Mouse (Mus musculus): ENCODE results near the gene Greb1. TPM values are rescaled to one million over a fixed set of nuclear protein-coding genes. Genes with fewer than 3 reads are reported as not detected.

Gene Greb1
- polyA plus RNA-seq, 1 experiment from 2014 or later, result 3.1 TPM

DNA sequence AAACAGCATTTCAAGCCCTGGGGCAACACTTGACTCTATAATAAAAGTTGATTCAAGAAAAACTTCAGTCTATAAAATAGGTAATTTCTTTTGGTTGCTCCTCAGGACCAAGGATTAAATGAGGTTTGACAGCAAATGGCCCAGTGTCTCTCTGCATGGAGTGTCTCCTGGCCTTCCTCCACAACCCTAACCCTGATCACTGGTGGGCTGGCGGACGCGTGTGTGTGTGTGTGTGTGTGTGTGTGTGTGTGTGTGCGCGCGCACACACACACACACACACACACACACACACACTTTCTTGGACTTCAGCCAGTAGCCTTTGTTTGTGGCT lies 793 bp downstream of the Greb1 start:
- ATAC-seq (replicated peaks; ENCODE audit: insufficient number of reproducible peaks, low FRiP score, low TSS enrichment), result no peak
- Histone ChIP-seq H3K9me3 (replicated peaks; ENCODE audit: control insufficient read depth, low read length) (no peaks in the 10 kb centered on the region), H3K4me2 (peak overlapping the region; percentile 85), H3K9ac (ENCODE audit: low read depth, low read length) (peak overlapping the region; percentile 78), H3K4me1 (ENCODE audit: control insufficient read depth, insufficient read depth, low read length) (no peaks in the 10 kb centered on the region; the same call in 1 of the 2 replicates), H3K27me3 (ENCODE audit: control insufficient read depth, insufficient read depth, low read length) (no peaks in the 10 kb centered on the region), H3K36me3 (ENCODE audit: control insufficient read depth, insufficient read depth, low read length) (no peaks in the 10 kb centered on the region), H3K4me3 (ENCODE audit: low read depth, low read length) (peak overlapping the region; percentile 70), H3K27ac (ENCODE audit: low read depth, low read length) (no peak overlapping the region)
- WGBS (ENCODE audit: insufficient replicate concordance), result 10% methylated on average over 6 of the region's 6 CpGs

DNA sequence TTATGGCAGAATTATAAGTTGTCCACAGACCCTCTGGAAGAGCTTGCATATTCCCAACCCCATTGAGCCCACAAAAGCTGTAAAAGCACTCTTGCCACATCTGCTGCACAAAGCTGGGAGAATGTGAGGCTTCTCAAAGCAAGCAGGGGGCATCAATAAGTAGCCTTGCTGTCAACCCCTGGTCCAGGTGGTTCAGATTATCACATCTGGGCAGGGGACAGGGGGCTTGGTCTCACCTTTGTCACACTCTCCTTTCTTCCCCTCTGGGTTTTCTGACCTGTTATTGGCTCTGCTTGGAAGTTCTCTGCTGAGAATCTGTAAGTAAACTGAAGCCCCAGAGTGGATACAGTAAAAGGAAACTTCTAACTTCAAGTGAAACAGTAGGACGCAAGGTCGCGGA lies 1.8 kb downstream of the Greb1 start:
- Histone ChIP-seq H3K9ac (ENCODE audit: low read depth, low read length) (no peak overlapping the region), H3K27me3 (ENCODE audit: control insufficient read depth, insufficient read depth, low read length) (no peaks in the 10 kb centered on the region), H3K4me3 (ENCODE audit: low read depth, low read length) (no peak overlapping the region), H3K9me3 (replicated peaks; ENCODE audit: control insufficient read depth, low read length) (no peaks in the 10 kb centered on the region), H3K4me2 (no peak overlapping the region), H3K36me3 (ENCODE audit: control insufficient read depth, insufficient read depth, low read length) (no peaks in the 10 kb centered on the region), H3K27ac (ENCODE audit: low read depth, low read length) (no peak overlapping the region), H3K4me1 (ENCODE audit: control insufficient read depth, insufficient read depth, low read length) (no peaks in the 10 kb centered on the region; the same call in 1 of the 2 replicates)
- 50% methylated on average over 3 of the region's 3 CpGs for WGBS (ENCODE audit: insufficient replicate concordance)
- no peak for ATAC-seq (replicated peaks; ENCODE audit: insufficient number of reproducible peaks, low FRiP score, low TSS enrichment)

DNA sequence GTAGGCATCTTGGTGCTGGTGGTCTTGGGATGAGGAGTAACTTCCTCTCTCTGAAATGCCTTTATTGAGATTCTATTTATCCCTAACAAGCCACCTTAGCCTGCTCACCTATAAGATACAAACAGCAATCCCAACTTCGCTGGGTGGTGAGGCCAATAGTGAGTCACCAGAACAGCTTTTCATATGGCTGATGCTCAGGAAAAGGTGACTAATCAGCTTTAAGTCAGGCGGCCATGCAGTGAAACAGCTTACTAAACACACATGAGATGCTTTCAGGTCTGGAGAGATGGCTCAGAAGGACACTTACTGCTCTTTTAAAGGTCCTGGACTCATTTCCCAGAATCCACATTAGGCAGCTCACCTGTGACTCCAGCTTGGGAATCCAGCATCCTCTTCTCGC lies 4.9 kb downstream of the Greb1 start:
- no peaks in the 10 kb centered on the region for H3K36me3 ChIP-seq (ENCODE audit: control insufficient read depth, insufficient read depth, low read length)
- H3K9me3 ChIP-seq (replicated peaks; ENCODE audit: control insufficient read depth, low read length), result no peaks in the 10 kb centered on the region
- 84% methylated on average over 3 of the region's 3 CpGs for WGBS (ENCODE audit: insufficient replicate concordance)
- H3K27me3 ChIP-seq (ENCODE audit: control insufficient read depth, insufficient read depth, low read length), result no peaks in the 10 kb centered on the region
- no peak overlapping the region for H3K4me3 ChIP-seq (ENCODE audit: low read depth, low read length)
- H3K27ac ChIP-seq (ENCODE audit: low read depth, low read length), result no peak overlapping the region
- ATAC-seq (replicated peaks; ENCODE audit: insufficient number of reproducible peaks, low FRiP score, low TSS enrichment), result no peak
- no peaks in the 10 kb centered on the region; the same call in 1 of the 2 replicates for H3K4me1 ChIP-seq (ENCODE audit: control insufficient read depth, insufficient read depth, low read length)
- no peak overlapping the region for H3K9ac ChIP-seq (ENCODE audit: low read depth, low read length)
- no peak overlapping the region for H3K4me2 ChIP-seq

DNA sequence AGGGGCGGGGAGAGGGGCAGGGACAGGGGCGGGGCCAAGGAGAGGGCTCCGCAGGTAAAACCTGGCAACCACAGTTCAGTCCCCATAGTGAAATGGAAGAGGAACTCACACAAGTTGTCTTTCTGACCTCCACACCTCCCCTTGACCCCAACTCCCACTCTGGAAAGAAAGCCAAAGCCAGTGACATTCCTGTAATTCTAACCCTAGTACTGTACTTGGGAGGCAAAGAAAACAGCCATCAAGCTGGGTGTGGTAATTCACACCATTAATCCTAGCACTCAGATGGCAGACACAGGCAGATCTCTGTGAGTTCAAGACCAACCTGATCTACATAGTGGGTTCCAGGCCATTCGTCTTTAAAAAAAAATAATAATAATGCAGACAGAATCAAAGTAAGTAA lies 7.3 kb downstream of the Greb1 start:
- Histone ChIP-seq H3K4me2 (no peak overlapping the region), H3K36me3 (ENCODE audit: control insufficient read depth, insufficient read depth, low read length) (no peaks in the 10 kb centered on the region), H3K4me3 (ENCODE audit: low read depth, low read length) (no peak overlapping the region), H3K27me3 (ENCODE audit: control insufficient read depth, insufficient read depth, low read length) (no peaks in the 10 kb centered on the region), H3K9me3 (replicated peaks; ENCODE audit: control insufficient read depth, low read length) (no peaks in the 10 kb centered on the region), H3K4me1 (ENCODE audit: control insufficient read depth, insufficient read depth, low read length) (peaks cover 7% of the 10 kb centered on the region; the same call in 1 of the 2 replicates), H3K27ac (ENCODE audit: low read depth, low read length) (no peak overlapping the region), H3K9ac (ENCODE audit: low read depth, low read length) (no peak overlapping the region)
- WGBS (ENCODE audit: insufficient replicate concordance), result 59% methylated on average over 4 of the region's 4 CpGs
- ATAC-seq (replicated peaks; ENCODE audit: insufficient number of reproducible peaks, low FRiP score, low TSS enrichment), result no peak

DNA sequence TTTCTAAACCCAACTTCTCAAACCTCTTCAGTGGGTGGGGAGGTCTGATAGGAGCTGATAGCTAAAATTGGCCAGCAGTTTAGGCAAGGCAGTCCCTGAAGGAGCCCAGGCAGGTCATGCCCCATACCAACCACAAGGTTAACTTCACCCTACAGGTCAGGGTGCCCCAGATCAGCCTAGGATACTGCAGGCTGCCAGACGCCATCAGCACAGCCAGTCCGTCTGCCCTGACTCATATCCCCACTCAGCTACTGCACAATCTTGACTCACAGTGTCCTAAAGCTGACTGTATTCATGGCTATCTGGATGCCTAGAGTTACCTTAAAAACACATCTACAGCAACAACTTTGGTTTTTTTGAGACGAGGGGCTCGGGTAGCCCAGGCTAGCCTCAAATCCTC lies 10.2 kb downstream of the Greb1 start:
- peaks cover 7% of the 10 kb centered on the region; the same call in 1 of the 2 replicates for H3K4me1 ChIP-seq (ENCODE audit: control insufficient read depth, insufficient read depth, low read length)
- no peaks in the 10 kb centered on the region for H3K27me3 ChIP-seq (ENCODE audit: control insufficient read depth, insufficient read depth, low read length)
- H3K9ac ChIP-seq (ENCODE audit: low read depth, low read length), result no peak overlapping the region
- H3K4me3 ChIP-seq (ENCODE audit: low read depth, low read length), result no peak overlapping the region
- no peak overlapping the region for H3K4me2 ChIP-seq
- H3K9me3 ChIP-seq (replicated peaks; ENCODE audit: control insufficient read depth, low read length), result no peaks in the 10 kb centered on the region
- H3K36me3 ChIP-seq (ENCODE audit: control insufficient read depth, insufficient read depth, low read length), result no peaks in the 10 kb centered on the region
- 58% methylated on average over 4 of the region's 4 CpGs for WGBS (ENCODE audit: insufficient replicate concordance)
- peak overlapping the region; percentile 31; the same call in 1 of the 2 replicates for H3K27ac ChIP-seq (ENCODE audit: low read depth, low read length)
- no peak for ATAC-seq (replicated peaks; ENCODE audit: insufficient number of reproducible peaks, low FRiP score, low TSS enrichment)

DNA sequence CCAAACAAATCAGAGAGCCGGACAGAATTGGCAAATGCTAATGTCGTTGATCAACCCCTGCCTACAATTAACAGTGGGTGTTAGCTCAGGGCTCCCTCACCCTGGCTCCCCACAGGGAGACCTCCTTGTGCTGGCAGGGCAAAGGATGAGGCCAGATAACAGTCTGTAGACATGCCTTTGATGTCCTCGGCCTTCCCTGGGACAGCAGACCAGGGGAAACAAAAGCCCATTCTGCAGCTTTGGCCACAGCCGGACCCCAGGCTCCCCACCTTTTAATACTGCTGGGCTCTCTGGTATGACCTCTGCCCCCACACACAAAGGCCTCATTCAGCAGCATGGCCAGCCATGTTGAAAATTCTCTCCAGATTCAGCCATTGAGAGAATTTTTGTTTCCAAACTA lies 10.9 kb downstream of the Greb1 start:
- Histone ChIP-seq H3K4me1 (ENCODE audit: control insufficient read depth, insufficient read depth, low read length) (peaks cover 7% of the 10 kb centered on the region; the same call in 1 of the 2 replicates), H3K27ac (ENCODE audit: low read depth, low read length) (no peak overlapping the region), H3K4me2 (no peak overlapping the region), H3K4me3 (ENCODE audit: low read depth, low read length) (no peak overlapping the region), H3K27me3 (ENCODE audit: control insufficient read depth, insufficient read depth, low read length) (no peaks in the 10 kb centered on the region), H3K9ac (ENCODE audit: low read depth, low read length) (no peak overlapping the region), H3K36me3 (ENCODE audit: control insufficient read depth, insufficient read depth, low read length) (no peaks in the 10 kb centered on the region), H3K9me3 (replicated peaks; ENCODE audit: control insufficient read depth, low read length) (no peaks in the 10 kb centered on the region)
- WGBS (ENCODE audit: insufficient replicate concordance), result 17% methylated on average over 4 of the region's 4 CpGs
- ATAC-seq (replicated peaks; ENCODE audit: insufficient number of reproducible peaks, low FRiP score, low TSS enrichment), result no peak

DNA sequence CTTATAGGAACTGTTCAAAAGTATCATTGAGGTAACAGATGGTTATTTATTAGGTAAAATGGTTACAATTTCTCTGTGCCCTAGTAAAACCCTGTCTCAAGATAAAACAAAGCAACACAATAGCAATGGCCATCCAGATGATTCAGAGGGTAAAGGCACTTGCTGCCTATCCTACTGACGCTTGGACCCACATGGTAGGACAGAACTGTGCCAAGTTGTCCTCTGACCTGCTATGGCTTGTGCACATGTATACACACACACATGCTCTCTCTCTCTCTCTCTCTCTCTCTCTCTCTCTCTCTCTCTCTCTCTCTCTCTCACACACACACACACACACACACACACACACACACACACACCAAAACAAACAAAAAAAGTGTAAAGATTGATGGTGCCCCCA lies 11.5 kb downstream of the Greb1 start:
- no peak overlapping the region for H3K4me3 ChIP-seq (ENCODE audit: low read depth, low read length)
- no peak overlapping the region for H3K27ac ChIP-seq (ENCODE audit: low read depth, low read length)
- peaks cover 7% of the 10 kb centered on the region; the same call in 1 of the 2 replicates for H3K4me1 ChIP-seq (ENCODE audit: control insufficient read depth, insufficient read depth, low read length)
- no peak for ATAC-seq (replicated peaks; ENCODE audit: insufficient number of reproducible peaks, low FRiP score, low TSS enrichment)
- no peaks in the 10 kb centered on the region for H3K27me3 ChIP-seq (ENCODE audit: control insufficient read depth, insufficient read depth, low read length)
- WGBS (ENCODE audit: insufficient replicate concordance), result 56% methylated on average over 1 of the region's 1 CpGs
- H3K36me3 ChIP-seq (ENCODE audit: control insufficient read depth, insufficient read depth, low read length), result no peaks in the 10 kb centered on the region
- no peaks in the 10 kb centered on the region for H3K9me3 ChIP-seq (replicated peaks; ENCODE audit: control insufficient read depth, low read length)
- H3K4me2 ChIP-seq, result no peak overlapping the region
- H3K9ac ChIP-seq (ENCODE audit: low read depth, low read length), result no peak overlapping the region

DNA sequence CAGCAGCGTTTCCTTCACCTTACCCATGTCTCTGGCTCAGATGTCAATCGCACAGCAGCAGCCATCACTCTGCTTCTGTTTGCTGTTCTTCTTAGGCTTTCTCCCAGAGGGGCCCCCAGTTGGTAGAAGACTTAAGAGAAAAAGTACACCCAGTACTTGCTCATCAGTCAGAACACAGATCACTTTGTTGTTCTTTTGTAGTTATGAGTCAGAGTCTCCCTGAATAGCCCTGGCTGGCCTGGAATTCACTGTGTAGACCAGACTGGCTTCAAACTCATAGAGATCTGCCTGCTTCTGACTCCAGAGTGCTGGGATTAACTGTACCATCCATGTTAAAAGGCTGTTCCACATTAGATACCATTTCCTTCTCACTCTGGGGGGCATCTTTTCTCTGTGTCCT lies 12.1 kb downstream of the Greb1 start:
- no peak for ATAC-seq (replicated peaks; ENCODE audit: insufficient number of reproducible peaks, low FRiP score, low TSS enrichment)
- H3K4me1 ChIP-seq (ENCODE audit: control insufficient read depth, insufficient read depth, low read length), result peaks cover 7% of the 10 kb centered on the region; the same call in 1 of the 2 replicates
- H3K9me3 ChIP-seq (replicated peaks; ENCODE audit: control insufficient read depth, low read length), result no peaks in the 10 kb centered on the region
- H3K4me3 ChIP-seq (ENCODE audit: low read depth, low read length), result no peak overlapping the region
- no peaks in the 10 kb centered on the region for H3K27me3 ChIP-seq (ENCODE audit: control insufficient read depth, insufficient read depth, low read length)
- no peak overlapping the region for H3K4me2 ChIP-seq
- WGBS (ENCODE audit: insufficient replicate concordance), result 57% methylated on average over 2 of the region's 2 CpGs
- H3K27ac ChIP-seq (ENCODE audit: low read depth, low read length), result no peak overlapping the region
- no peaks in the 10 kb centered on the region for H3K36me3 ChIP-seq (ENCODE audit: control insufficient read depth, insufficient read depth, low read length)
- H3K9ac ChIP-seq (ENCODE audit: low read depth, low read length), result no peak overlapping the region

DNA sequence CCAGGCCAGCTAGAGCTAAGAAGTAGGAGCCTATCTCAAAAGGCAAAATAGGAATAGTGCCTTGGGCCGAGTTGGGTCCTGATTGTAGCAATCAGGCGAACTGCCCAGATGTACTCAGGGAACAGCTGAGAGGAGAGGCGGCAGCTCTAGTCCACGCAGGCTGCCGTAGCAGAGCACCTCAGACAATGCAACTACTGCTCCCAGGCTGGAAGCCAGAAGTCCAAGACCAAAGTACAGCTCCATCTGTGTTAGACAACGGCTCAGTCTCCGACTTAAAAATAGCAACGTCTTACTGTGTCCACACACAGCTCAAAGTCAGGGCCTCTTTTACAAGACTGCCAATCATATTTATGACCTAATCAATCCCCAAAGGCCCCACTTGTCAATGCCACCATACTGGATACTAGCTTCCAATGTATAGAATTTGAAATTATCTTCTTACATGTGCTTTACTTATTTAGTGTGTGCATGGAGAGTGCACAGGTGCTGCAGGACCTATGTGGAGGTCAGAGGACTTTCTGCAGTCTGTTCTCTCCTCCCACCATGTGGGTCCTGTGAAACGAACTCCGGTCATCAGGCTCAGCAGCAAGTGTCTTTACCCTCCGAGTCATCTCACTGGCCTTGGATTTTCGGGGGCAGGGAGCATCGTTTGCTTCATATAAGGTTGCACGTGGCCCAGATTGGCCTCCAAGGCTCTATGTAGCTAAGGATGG lies 19.5 kb downstream of the Greb1 start:
- ATAC-seq (replicated peaks; ENCODE audit: insufficient number of reproducible peaks, low FRiP score, low TSS enrichment), result no peak
- 64% methylated on average over 14 of the region's 14 CpGs for WGBS (ENCODE audit: insufficient replicate concordance)
- Histone ChIP-seq H3K9ac (ENCODE audit: low read depth, low read length) (no peak overlapping the region), H3K4me3 (ENCODE audit: low read depth, low read length) (no peak overlapping the region), H3K36me3 (ENCODE audit: control insufficient read depth, insufficient read depth, low read length) (no peaks in the 10 kb centered on the region), H3K4me1 (ENCODE audit: control insufficient read depth, insufficient read depth, low read length) (no peaks in the 10 kb centered on the region), H3K9me3 (replicated peaks; ENCODE audit: control insufficient read depth, low read length) (no peaks in the 10 kb centered on the region), H3K4me2 (no peak overlapping the region), H3K27me3 (ENCODE audit: control insufficient read depth, insufficient read depth, low read length) (no peaks in the 10 kb centered on the region), H3K27ac (ENCODE audit: low read depth, low read length) (no peak overlapping the region)
